Mouse (Mus musculus): Measurements from ENCODE around the gene 4930451I11Rik.

Gene 4930451I11Rik

GRCm38 (mm10) chr7:126799050-126799467, 32.4 kb downstream of the 4930451I11Rik start:
- DNase-seq = peak; percentile 97

GRCm38 (mm10) chr7:126798127-126799049, 33.1 kb downstream of the 4930451I11Rik start:
- DNase-seq = no peak

GRCm38 (mm10) chr7:126797411-126798126, 33.9 kb downstream of the 4930451I11Rik start, which contains the start of gene Fam57b:
TSS of gene Fam57b (plus strand) at chr7:126797668.
- no peak for DNase-seq

GRCm38 (mm10) chr7:126796350-126796932, 35.0 kb downstream of the 4930451I11Rik start:
- peak; percentile 49 for DNase-seq

- DNase-seq = no peak
These were observed 35.8 kb downstream of the 4930451I11Rik start for GRCm38 (mm10) chr7:126795387-126796317.

GRCm38 (mm10) chr7:126794271-126794605, 37.2 kb downstream of the 4930451I11Rik start:
- DNase-seq = no peak

GRCm38 (mm10) chr7:126793456-126794270, 37.8 kb downstream of the 4930451I11Rik start:
- no peak for DNase-seq

GRCm38 (mm10) chr7:126792721-126793443, 38.6 kb downstream of the 4930451I11Rik start:
- DNase-seq = no peak

- peak; percentile 97 for DNase-seq
These were observed 39.4 kb downstream of the 4930451I11Rik start, which contains the start of gene Ppp4c for GRCm38 (mm10) chr7:126791851-126792720. TSS of gene Ppp4c (minus strand) at chr7:126792496.

- no peak for DNase-seq
These were observed 42.3 kb downstream of the 4930451I11Rik start for GRCm38 (mm10) chr7:126789141-126789540.

- no peak for DNase-seq
These were observed 45.3 kb downstream of the 4930451I11Rik start for GRCm38 (mm10) chr7:126786142-126786541.

GRCm38 (mm10) chr7:126785056-126785455, 46.4 kb downstream of the 4930451I11Rik start:
- no peak for DNase-seq

GRCm38 (mm10) chr7:126784469-126784868, 47.0 kb downstream of the 4930451I11Rik start:
- DNase-seq = no peak

- DNase-seq = no peak
These were observed 48.7 kb downstream of the 4930451I11Rik start for GRCm38 (mm10) chr7:126782693-126783092.

- DNase-seq = no peak
These were observed 49.6 kb downstream of the 4930451I11Rik start for GRCm38 (mm10) chr7:126781661-126782370.

GRCm38 (mm10) chr7:126780971-126781635, 50.3 kb downstream of the 4930451I11Rik start, which contains the start of gene Tbx6:
TSS of gene Tbx6 (plus strand) at chr7:126781483.
- DNase-seq = no peak

Measured in right cerebral cortex, postnatal 25 days (tissue).